Mouse (Mus musculus): Measurements from ENCODE around the gene Batf2. TPM values are rescaled to one million over a fixed set of nuclear protein-coding genes. Genes with fewer than 3 reads are reported as not detected.
A peak's percentile ranks its signal among the peaks of the same experiment; 100 is the strongest.
"Not testable (repeated sequence)": the region's sequence is repeated elsewhere in the genome, so short reads cannot be mapped to it uniquely, and the experiment has no call there.

Batf2 gene
- polyA plus RNA-seq, 1 experiment from 2014 or later: not detected

GRCm38 (mm10) chr19:6118677-6119185 lies 22.1 kb upstream of the Batf2 start:
- Histone ChIP-seq H3K9me3 (no peaks in the 10 kb centered on the region), H3K27ac (replicated peaks) (peak overlapping the region; percentile 92), H3K27me3 (replicated peaks; ENCODE audit: low read depth, poor library complexity, severe bottlenecking) (no peaks in the 10 kb centered on the region), H3K4me3 (peak overlapping the region; percentile 94), H3K36me3 (replicated peaks) (peaks cover 38% of the 10 kb centered on the region), H3K4me1 (peaks cover 43% of the 10 kb centered on the region)
- peak; percentile 45 for DNase-seq (ENCODE audit: low spot score)
- 2% methylated on average over 8 of the region's 8 CpGs for WGBS

- Histone ChIP-seq H3K4me1 (peaks cover 42% of the 10 kb centered on the region), H3K27ac (replicated peaks) (peak overlapping the region; percentile 72), H3K4me3 (peak overlapping the region; percentile 33; the same call in 1 of the 2 replicates), H3K9me3 (no peaks in the 10 kb centered on the region), H3K36me3 (replicated peaks) (peaks cover 8% of the 10 kb centered on the region; the same call in 1 of the 2 replicates), H3K27me3 (replicated peaks; ENCODE audit: low read depth, poor library complexity, severe bottlenecking) (no peaks in the 10 kb centered on the region)
- 37% methylated on average over 19 of the region's 19 CpGs for WGBS
- DNase-seq (ENCODE audit: low spot score): no peak
Measured at GRCm38 (mm10) chr19:6121761-6122160, 19.0 kb upstream of the Batf2 start.

GRCm38 (mm10) chr19:6123330-6123729 lies 17.5 kb upstream of the Batf2 start:
- H3K4me3 ChIP-seq: 0 out of 2 replicates have a peak overlapping the region, but pooled peaks have one; percentile 6
- DNase-seq (ENCODE audit: low spot score): peak; percentile 54
- H3K27me3 ChIP-seq (replicated peaks; ENCODE audit: low read depth, poor library complexity, severe bottlenecking): no peaks in the 10 kb centered on the region
- H3K36me3 ChIP-seq (replicated peaks): peaks cover 5% of the 10 kb centered on the region; the same call in 1 of the 2 replicates
- 47% methylated on average over 8 of the region's 8 CpGs for WGBS
- H3K4me1 ChIP-seq: peaks cover 39% of the 10 kb centered on the region
- H3K27ac ChIP-seq (replicated peaks): peak overlapping the region; percentile 80
- H3K9me3 ChIP-seq: no peaks in the 10 kb centered on the region

- Histone ChIP-seq H3K27ac (replicated peaks) (no peak overlapping the region), H3K36me3 (replicated peaks) (peaks cover 5% of the 10 kb centered on the region; the same call in 1 of the 2 replicates), H3K9me3 (no peaks in the 10 kb centered on the region), H3K4me3 (no peak overlapping the region), H3K4me1 (peaks cover 27% of the 10 kb centered on the region), H3K27me3 (replicated peaks; ENCODE audit: low read depth, poor library complexity, severe bottlenecking) (no peaks in the 10 kb centered on the region)
- DNase-seq (ENCODE audit: low spot score): no peak
- 76% methylated on average over 2 of the region's 2 CpGs for WGBS
Measured at GRCm38 (mm10) chr19:6124898-6125297, 15.9 kb upstream of the Batf2 start.

- Histone ChIP-seq H3K27me3 (replicated peaks; ENCODE audit: low read depth, poor library complexity, severe bottlenecking) (no peaks in the 10 kb centered on the region), H3K36me3 (replicated peaks) (peaks cover 2% of the 10 kb centered on the region; the same call in 1 of the 2 replicates), H3K4me1 (peaks cover 25% of the 10 kb centered on the region), H3K4me3 (no peak overlapping the region), H3K27ac (replicated peaks) (no peak overlapping the region), H3K9me3 (no peaks in the 10 kb centered on the region)
- WGBS: 23% methylated on average over 4 of the region's 4 CpGs
- peak; percentile 36 for DNase-seq (ENCODE audit: low spot score)
Measured at GRCm38 (mm10) chr19:6126289-6126688, 14.5 kb upstream of the Batf2 start.

- Histone ChIP-seq H3K27me3 (replicated peaks; ENCODE audit: low read depth, poor library complexity, severe bottlenecking) (no peaks in the 10 kb centered on the region), H3K36me3 (replicated peaks) (no peaks in the 10 kb centered on the region), H3K27ac (replicated peaks) (peak overlapping the region; percentile 88), H3K4me3 (peak overlapping the region; percentile 66), H3K9me3 (no peaks in the 10 kb centered on the region), H3K4me1 (peaks cover 18% of the 10 kb centered on the region)
- no peak for DNase-seq (ENCODE audit: low spot score)
- 76% methylated on average over 10 of the region's 10 CpGs for WGBS
Measured at GRCm38 (mm10) chr19:6126789-6127580, 13.8 kb upstream of the Batf2 start.

- H3K4me3 ChIP-seq: peak within 1 kb of the TSS; percentile 66
- WGBS: under 1% methylated on average over 32 of the region's 32 CpGs
Measured at GRCm38 (mm10) chr19:6127760-6128341, 12.9 kb upstream of the Batf2 start, which contains the start of gene Snx15. TSS of gene Snx15 (minus strand) at chr19:6128304.

GRCm38 (mm10) chr19:6130414-6131128 lies 10.2 kb upstream of the Batf2 start:
- 79% methylated on average over 7 of the region's 7 CpGs for WGBS
- H3K9me3 ChIP-seq; DNase-seq (ENCODE audit: low spot score); H3K4me1 ChIP-seq; H3K27me3 ChIP-seq (replicated peaks; ENCODE audit: low read depth, poor library complexity, severe bottlenecking); H3K27ac ChIP-seq (replicated peaks); H3K4me3 ChIP-seq: not testable (repeated sequence)
- peaks cover 21% of the 10 kb centered on the region for H3K36me3 ChIP-seq (replicated peaks)

More at GRCm38 (mm10) chr19:6127760-6128341, 12.9 kb upstream of the Batf2 start, which contains the start of gene Snx15:
- Histone ChIP-seq H3K9me3 (no peaks in the 10 kb centered on the region), H3K4me1 (peaks cover 16% of the 10 kb centered on the region), H3K27me3 (replicated peaks; ENCODE audit: low read depth, poor library complexity, severe bottlenecking) (no peaks in the 10 kb centered on the region), H3K36me3 (replicated peaks) (no peaks in the 10 kb centered on the region), H3K27ac (replicated peaks) (peak within 1 kb of the TSS; percentile 88)
- DNase-seq (ENCODE audit: low spot score): peak; percentile 93

GRCm38 (mm10) chr19:6132171-6132827 lies 8.5 kb upstream of the Batf2 start:
- WGBS: 86% methylated on average over 7 of the region's 7 CpGs
- Histone ChIP-seq H3K4me3 (no peak overlapping the region), H3K36me3 (replicated peaks) (peaks cover 38% of the 10 kb centered on the region), H3K27me3 (replicated peaks; ENCODE audit: low read depth, poor library complexity, severe bottlenecking) (no peaks in the 10 kb centered on the region), H3K27ac (replicated peaks) (no peak overlapping the region), H3K9me3 (no peaks in the 10 kb centered on the region), H3K4me1 (peaks cover 10% of the 10 kb centered on the region; the same call in 1 of the 2 replicates)
- no peak for DNase-seq (ENCODE audit: low spot score)

GRCm38 (mm10) chr19:6133197-6133596 lies 7.6 kb upstream of the Batf2 start:
- DNase-seq (ENCODE audit: low spot score); H3K4me3 ChIP-seq; H3K27me3 ChIP-seq (replicated peaks; ENCODE audit: low read depth, poor library complexity, severe bottlenecking); H3K4me1 ChIP-seq; H3K9me3 ChIP-seq; H3K27ac ChIP-seq (replicated peaks): not testable (repeated sequence)
- peaks cover 47% of the 10 kb centered on the region for H3K36me3 ChIP-seq (replicated peaks)
- 69% methylated on average over 1 of the region's 1 CpGs for WGBS

GRCm38 (mm10) chr19:6136397-6136796 lies 4.4 kb upstream of the Batf2 start:
- peaks cover 52% of the 10 kb centered on the region for H3K36me3 ChIP-seq (replicated peaks)
- WGBS: 82% methylated on average over 3 of the region's 3 CpGs
- no peak for DNase-seq (ENCODE audit: low spot score)

GRCm38 (mm10) chr19:6139701-6140100 lies 1.1 kb upstream of the Batf2 start:
- 94% methylated on average over 6 of the region's 6 CpGs for WGBS
- H3K27ac ChIP-seq (replicated peaks): peak overlapping the region; percentile 99

More at GRCm38 (mm10) chr19:6136397-6136796, 4.4 kb upstream of the Batf2 start:
- Histone ChIP-seq H3K27me3 (replicated peaks; ENCODE audit: low read depth, poor library complexity, severe bottlenecking) (no peaks in the 10 kb centered on the region), H3K4me3 (no peak overlapping the region), H3K9me3 (no peaks in the 10 kb centered on the region), H3K4me1 (peaks cover 18% of the 10 kb centered on the region), H3K27ac (replicated peaks) (no peak overlapping the region)

More at GRCm38 (mm10) chr19:6139701-6140100, 1.1 kb upstream of the Batf2 start:
- H3K4me1 ChIP-seq: peaks cover 22% of the 10 kb centered on the region
- H3K27me3 ChIP-seq (replicated peaks; ENCODE audit: low read depth, poor library complexity, severe bottlenecking): no peaks in the 10 kb centered on the region
- H3K36me3 ChIP-seq (replicated peaks): peaks cover 39% of the 10 kb centered on the region
- no peak for DNase-seq (ENCODE audit: low spot score)
- H3K9me3 ChIP-seq: no peaks in the 10 kb centered on the region
- peak overlapping the region; percentile 88 for H3K4me3 ChIP-seq
